Mouse (Mus musculus): ENCODE data around the gene Psmd2.

GRCm38 (mm10) chr16:20712889-20713288 is 61.4 kb downstream of the Psmd2 start:
- no peak for TF ChIP-seq CTCF (IDR thresholded peaks at IDR 0.05; ENCODE audit: borderline replicate concordance, insufficient read depth, low read length)
- no peak for TF ChIP-seq POLR2A (IDR thresholded peaks at IDR 0.05; ENCODE audit: low read depth, low read length)

Data from embryonic fibroblast, embryonic 13.5 days (primary cell).